Mouse (Mus musculus): ENCODE data around the gene Npm1. TPM values are rescaled to one million over a fixed set of nuclear protein-coding genes. Genes with fewer than 3 reads are reported as not detected.

Gene Npm1
- polyA plus RNA-seq, 1 experiment from 2014 or later: 1,033 TPM

DNA sequence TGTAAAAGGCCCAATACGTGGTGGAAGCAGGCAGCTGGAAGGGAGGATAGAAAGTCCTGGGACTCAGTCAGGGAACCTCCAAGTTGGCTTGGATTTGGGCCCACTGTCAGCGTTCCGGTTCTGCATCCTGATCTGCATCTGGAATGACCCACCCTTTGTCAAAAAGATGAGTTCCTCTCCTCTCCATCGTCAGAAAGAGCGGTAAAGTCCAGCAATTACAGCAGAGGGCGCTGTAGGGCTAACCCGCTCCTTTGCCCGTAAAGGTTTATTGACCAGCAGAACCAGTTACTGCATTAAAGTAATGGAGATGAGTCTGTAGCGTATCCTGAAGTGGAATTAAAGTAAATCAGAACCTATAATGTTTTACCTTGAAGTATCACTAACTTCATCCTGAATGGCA lies 7.5 kb upstream of the Npm1 start:
- H3K4me3 ChIP-seq: no peak overlapping the region
- H3K27ac ChIP-seq: no peak overlapping the region
- 16% methylated on average over 9 of the region's 9 CpGs for WGBS
- peaks cover 22% of the 10 kb centered on the region for H3K27me3 ChIP-seq (ENCODE audit: insufficient read depth, poor library complexity, severe bottlenecking)
- no peaks in the 10 kb centered on the region for H3K36me3 ChIP-seq
- DNase-seq (ENCODE audit: low spot score): no peak
- H3K4me1 ChIP-seq: no peaks in the 10 kb centered on the region
- 0 out of 2 replicates have a peak, but pooled peaks cover 2% of the 10 kb centered on the region for H3K9me3 ChIP-seq

DNA sequence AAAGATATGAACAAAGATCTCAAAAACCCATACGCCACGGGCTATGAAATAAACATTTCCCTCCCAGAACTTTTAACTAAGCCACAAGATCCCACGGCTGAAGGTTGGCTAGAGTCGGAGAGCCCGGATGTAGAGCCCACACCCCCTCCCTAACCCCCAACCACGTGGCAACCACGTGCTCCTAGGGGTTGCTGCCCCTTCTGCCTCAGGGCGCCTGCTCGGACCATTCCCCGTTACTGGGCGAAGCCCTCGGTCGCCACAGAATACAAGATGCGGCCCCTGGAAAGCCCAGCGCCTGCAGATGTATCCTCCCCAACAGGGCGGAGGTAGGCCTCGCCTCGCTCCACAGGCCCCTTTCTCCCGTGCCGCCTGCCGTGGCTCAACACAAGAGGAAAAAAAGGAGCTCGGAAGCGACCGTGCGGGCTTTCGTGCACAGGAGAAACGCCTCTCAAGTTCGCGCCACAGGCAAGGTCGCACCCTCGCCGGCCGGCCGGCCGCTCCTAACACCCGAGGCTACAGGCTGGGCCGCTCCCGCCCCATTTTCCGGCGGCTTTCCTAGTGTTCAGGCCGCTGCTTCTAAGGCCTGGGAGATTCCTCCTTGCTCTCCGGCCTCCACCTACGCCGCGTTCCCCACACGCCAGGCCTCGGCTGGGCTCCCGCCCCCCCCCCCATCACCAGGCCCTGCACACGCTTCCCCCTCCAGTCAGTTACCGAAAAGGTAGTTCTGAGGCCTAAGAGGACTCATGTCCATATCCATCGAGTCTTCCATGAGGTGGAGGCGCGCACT lies 602 bp downstream of the Npm1 start:
- Histone ChIP-seq H3K36me3 (peaks cover 46% of the 10 kb centered on the region), H3K27ac (peak overlapping the region; percentile 96), H3K9me3 (no peaks in the 10 kb centered on the region), H3K4me3 (peak overlapping the region; percentile 97), H3K27me3 (ENCODE audit: insufficient read depth, poor library complexity, severe bottlenecking) (peaks cover 4% of the 10 kb centered on the region; the same call in 1 of the 2 replicates), H3K4me1 (no peaks in the 10 kb centered on the region)
- no peak for DNase-seq (ENCODE audit: low spot score)
- 2% methylated on average over 53 of the region's 53 CpGs for WGBS

DNA sequence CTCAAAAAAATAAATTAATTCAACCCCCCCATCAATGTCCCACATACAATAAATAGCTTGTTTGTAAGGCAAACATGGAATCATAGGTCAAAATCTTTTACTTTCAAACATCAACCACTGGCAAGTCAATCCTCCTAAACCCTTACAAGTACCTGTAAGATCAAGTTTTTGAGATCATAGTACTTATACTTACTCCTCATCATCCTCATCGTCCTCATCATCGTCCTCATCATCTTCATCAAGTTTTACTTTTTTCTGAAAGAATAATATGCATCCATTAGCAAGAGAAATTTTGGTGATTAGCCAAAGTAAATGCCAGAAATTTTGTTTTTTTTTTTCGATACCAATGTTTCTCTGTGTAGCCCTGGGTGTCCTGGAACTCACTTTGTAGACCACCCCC lies 3.3 kb downstream of the Npm1 start:
- WGBS: 90% methylated on average over 3 of the region's 3 CpGs
- Histone ChIP-seq H3K27ac (no peak overlapping the region), H3K36me3 (peaks cover 72% of the 10 kb centered on the region)

DNA sequence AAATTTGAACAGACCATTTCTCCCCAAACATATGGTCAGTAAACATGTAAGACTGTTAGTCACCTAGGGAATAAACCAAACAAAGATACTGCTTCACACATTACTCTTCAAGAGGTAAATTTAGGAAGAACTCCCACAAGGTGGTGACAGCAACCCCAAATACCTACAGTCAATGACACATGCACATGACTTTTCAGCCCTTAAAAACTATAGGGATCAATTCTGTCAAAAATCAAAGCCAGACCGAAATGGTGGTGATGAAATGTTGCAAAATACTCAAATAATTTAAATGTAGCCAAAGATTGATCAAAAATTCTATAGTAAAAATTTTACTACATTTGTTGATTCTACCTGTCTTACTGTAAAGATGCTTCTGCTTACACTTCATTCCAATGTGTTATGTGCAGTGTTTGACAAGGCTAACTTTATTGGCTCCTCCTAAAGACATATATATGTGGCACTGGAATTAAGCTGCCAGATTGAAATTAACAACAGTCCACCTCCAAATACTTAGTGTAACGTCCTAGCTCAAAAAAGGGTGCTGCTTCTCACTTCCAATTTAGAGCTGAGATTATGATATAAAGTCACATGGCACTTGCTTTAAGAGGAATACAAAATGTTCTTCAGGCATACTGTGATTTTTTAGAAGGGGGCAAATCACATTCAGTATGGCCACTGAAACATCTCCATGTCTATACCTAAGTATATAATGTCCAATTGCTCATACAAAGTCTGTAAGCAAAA lies 5.4 kb downstream of the Npm1 start:
- H3K4me3 ChIP-seq: no peak overlapping the region
- H3K27me3 ChIP-seq (ENCODE audit: insufficient read depth, poor library complexity, severe bottlenecking): no peaks in the 10 kb centered on the region
- no peaks in the 10 kb centered on the region for H3K4me1 ChIP-seq
- 80% methylated on average over 2 of the region's 2 CpGs for WGBS
- peaks cover 94% of the 10 kb centered on the region for H3K36me3 ChIP-seq
- H3K27ac ChIP-seq: no peak overlapping the region
- DNase-seq (ENCODE audit: low spot score): no peak
- no peaks in the 10 kb centered on the region for H3K9me3 ChIP-seq

More for the DNA sequence above, 3.3 kb downstream of the Npm1 start:
- DNase-seq (ENCODE audit: low spot score): no peak
- Histone ChIP-seq H3K9me3 (no peaks in the 10 kb centered on the region), H3K4me3 (no peak overlapping the region), H3K27me3 (ENCODE audit: insufficient read depth, poor library complexity, severe bottlenecking) (no peaks in the 10 kb centered on the region), H3K4me1 (no peaks in the 10 kb centered on the region)

DNA sequence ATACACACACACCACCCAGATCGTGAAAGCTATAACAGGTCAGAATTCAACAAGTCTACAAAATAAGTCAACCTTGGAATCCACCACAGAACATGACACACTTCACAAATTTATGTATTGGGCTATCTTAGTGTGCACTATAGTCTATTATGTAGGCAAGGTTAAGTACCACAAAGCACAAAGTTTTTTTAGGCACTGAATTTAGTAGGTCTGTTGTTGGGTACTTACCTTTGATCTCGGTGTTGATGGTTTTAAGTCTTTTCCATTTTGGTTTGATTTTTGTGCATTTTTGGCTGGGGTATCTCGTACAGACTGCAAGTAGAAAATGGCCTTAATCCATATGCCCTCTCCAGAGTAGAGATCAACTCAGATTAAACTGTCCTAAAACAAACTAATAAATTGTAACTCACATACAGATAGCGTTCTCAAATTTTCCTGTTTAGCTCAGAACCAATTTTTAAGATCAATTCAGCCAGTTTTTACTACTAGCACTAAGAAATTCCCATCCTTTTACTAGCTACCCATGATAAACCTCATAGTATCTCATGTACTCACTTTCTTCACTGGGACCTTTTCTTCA lies 6.5 kb downstream of the Npm1 start:
- no peak overlapping the region for H3K4me3 ChIP-seq
- H3K27ac ChIP-seq: no peak overlapping the region
- H3K9me3 ChIP-seq: no peaks in the 10 kb centered on the region
- no peaks in the 10 kb centered on the region for H3K27me3 ChIP-seq (ENCODE audit: insufficient read depth, poor library complexity, severe bottlenecking)
- 87% methylated on average over 4 of the region's 4 CpGs for WGBS
- H3K4me1 ChIP-seq: no peaks in the 10 kb centered on the region
- DNase-seq (ENCODE audit: low spot score): no peak
- H3K36me3 ChIP-seq: peaks cover 100% of the 10 kb centered on the region

DNA sequence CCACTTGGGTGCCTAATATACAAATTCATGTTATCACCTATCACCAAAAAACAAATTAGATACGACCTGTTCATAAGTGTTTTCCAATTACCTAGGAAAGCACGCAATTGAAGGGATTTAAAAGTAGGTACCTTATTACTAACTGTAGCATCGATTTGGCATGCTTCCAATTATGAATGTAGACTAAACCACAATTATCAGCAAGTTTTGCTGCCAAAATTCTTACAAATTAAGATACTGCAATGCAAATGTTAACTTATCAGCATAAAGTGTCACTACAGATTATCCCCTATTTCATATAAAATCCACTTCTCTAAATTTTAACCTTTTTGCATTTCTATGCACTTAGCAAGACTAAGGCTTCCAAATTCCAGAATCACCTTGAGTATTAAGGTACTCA lies 8.5 kb downstream of the Npm1 start:
- H3K36me3 ChIP-seq: peaks cover 98% of the 10 kb centered on the region
- no peak overlapping the region for H3K27ac ChIP-seq
- H3K4me1 ChIP-seq: no peaks in the 10 kb centered on the region
- no peaks in the 10 kb centered on the region for H3K27me3 ChIP-seq (ENCODE audit: insufficient read depth, poor library complexity, severe bottlenecking)
- H3K4me3 ChIP-seq: no peak overlapping the region
- WGBS: 92% methylated on average over 3 of the region's 3 CpGs
- DNase-seq (ENCODE audit: low spot score): no peak
- no peaks in the 10 kb centered on the region for H3K9me3 ChIP-seq

DNA sequence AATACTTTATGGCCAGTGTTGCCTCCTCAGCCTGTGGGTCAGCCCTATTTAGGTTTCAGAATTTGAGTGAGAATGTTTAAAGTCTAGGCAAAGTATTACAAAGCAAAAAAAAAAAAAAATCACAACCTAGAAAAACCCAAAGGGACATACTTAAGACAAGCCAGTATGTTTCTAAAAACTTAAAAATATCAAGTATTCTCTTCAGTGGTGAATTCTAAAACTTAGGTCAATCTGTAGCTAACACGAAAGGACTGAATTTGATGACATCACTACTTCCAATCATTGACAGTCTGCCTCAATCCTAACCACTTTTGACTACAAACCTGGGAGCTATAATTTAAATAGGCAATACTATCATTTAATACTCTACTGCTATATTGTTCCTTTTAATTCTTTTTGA lies 10.0 kb downstream of the Npm1 start:
- no peak overlapping the region for H3K27ac ChIP-seq
- WGBS: 89% methylated on average over 1 of the region's 1 CpGs
- DNase-seq (ENCODE audit: low spot score): no peak
- no peaks in the 10 kb centered on the region for H3K27me3 ChIP-seq (ENCODE audit: insufficient read depth, poor library complexity, severe bottlenecking)
- H3K4me3 ChIP-seq: no peak overlapping the region
- H3K36me3 ChIP-seq: peaks cover 86% of the 10 kb centered on the region
- H3K9me3 ChIP-seq: no peaks in the 10 kb centered on the region
- peaks cover 3% of the 10 kb centered on the region; the same call in 1 of the 2 replicates for H3K4me1 ChIP-seq

DNA sequence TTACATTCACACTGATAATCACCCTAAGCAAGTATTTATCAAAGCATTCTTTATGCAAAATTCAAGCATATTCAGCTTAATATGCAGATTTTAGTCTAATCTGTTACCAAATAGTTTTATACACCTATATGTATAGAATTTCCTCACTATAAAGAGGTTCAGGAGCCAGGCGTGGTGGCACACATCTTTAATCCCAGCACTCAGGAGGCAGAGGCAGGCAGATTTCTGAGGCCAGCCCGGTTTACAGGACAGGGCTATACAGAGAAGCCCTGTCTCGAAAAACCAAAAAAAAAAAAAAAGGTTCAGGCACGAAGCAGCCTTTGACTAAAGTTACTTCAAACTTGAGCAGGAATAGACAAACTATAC lies 11.2 kb downstream of the Npm1 start:
- no peaks in the 10 kb centered on the region for H3K9me3 ChIP-seq
- H3K27ac ChIP-seq: no peak overlapping the region
- peaks cover 9% of the 10 kb centered on the region for H3K27me3 ChIP-seq (ENCODE audit: insufficient read depth, poor library complexity, severe bottlenecking)
- 75% methylated on average over 4 of the region's 4 CpGs for whole genome bisulfite sequencing
- no peak for DNase-seq (ENCODE audit: low spot score)
- peaks cover 16% of the 10 kb centered on the region for H3K4me1 ChIP-seq
- peaks cover 74% of the 10 kb centered on the region for H3K36me3 ChIP-seq
- no peak overlapping the region for H3K4me3 ChIP-seq

DNA sequence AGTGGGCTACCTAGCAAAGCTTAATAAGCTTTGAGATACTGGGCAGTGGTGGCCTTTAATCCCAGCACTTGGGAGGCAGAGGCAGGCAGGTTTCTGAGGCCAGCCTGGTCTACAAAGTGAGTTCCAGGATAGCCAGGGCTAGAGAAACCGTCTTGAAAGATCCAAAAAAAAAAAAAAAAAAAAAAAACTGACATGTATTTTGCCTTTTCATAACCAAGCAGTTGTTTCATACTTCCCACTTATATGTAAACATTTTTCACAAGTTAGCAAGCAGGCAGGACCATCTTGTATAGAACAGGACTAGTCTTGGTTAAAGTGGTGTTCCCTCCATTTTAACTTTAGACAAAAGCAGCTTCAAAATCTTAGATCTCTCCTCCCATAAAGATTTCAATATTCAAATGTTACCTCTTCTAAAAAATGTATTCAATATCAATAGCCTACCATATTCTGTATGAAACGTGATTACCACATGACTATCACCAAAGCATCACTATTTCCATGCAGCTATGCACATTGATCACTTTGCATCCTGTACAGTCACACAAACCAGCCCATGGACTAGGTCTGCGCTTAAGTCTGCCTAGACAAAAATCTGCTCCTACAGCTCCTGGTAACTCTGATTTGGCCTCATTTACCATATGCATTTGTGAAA lies 11.8 kb downstream of the Npm1 start:
- peaks cover 69% of the 10 kb centered on the region for H3K36me3 ChIP-seq
- no peak for DNase-seq (ENCODE audit: low spot score)
- 74% methylated on average over 3 of the region's 3 CpGs for WGBS

DNA sequence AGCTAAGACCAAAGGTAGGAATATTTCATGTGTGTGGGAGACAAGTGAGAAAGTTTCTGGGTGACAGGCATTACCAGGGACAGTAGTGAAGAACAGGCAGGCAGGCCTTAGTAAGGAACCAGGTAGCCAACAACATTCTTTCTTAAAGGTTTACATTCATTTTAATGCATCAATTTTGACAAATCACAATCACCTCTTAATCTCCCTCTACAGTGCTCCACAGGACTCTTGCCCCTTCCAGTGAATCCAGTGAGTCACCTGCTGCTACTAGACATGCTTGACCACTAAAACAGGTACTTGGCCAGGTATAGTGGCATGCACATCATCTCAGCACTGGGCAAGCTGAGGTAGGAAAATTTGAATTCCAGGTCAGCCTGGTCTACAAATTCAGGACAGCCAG lies 12.6 kb downstream of the Npm1 start:
- no peak overlapping the region for H3K27ac ChIP-seq
- peaks cover 30% of the 10 kb centered on the region for H3K4me1 ChIP-seq
- H3K27me3 ChIP-seq (ENCODE audit: insufficient read depth, poor library complexity, severe bottlenecking): peaks cover 22% of the 10 kb centered on the region
- DNase-seq (ENCODE audit: low spot score): no peak
- H3K9me3 ChIP-seq: no peaks in the 10 kb centered on the region
- peaks cover 60% of the 10 kb centered on the region for H3K36me3 ChIP-seq
- H3K4me3 ChIP-seq: no peak overlapping the region

More for the DNA sequence above, 11.8 kb downstream of the Npm1 start:
- Histone ChIP-seq H3K27me3 (ENCODE audit: insufficient read depth, poor library complexity, severe bottlenecking) (peaks cover 13% of the 10 kb centered on the region), H3K27ac (no peak overlapping the region), H3K4me3 (no peak overlapping the region), H3K4me1 (peaks cover 21% of the 10 kb centered on the region), H3K9me3 (no peaks in the 10 kb centered on the region)

DNA sequence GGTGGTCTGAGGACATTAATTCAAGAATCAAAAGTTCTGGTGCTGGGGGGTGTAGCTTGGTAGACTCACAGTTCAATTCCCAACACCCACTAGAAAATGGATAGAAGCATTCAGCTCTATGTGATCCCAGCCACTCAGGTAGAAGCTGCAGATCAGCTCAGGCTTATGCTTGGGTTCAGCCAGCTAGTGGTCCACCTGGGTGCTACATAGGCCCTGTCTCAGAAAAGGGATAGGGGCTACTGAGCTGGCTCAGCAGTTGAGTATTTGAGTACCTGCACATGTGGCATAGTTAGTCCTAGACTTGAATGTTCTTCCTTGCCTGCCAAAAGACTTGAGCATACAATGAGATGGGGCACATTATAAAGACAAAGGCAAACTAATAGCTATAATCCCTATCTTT lies 13.6 kb downstream of the Npm1 start:
- peaks cover 51% of the 10 kb centered on the region for H3K36me3 ChIP-seq
- H3K4me1 ChIP-seq: peaks cover 36% of the 10 kb centered on the region
- DNase-seq (ENCODE audit: low spot score): no peak
- H3K27ac ChIP-seq: no peak overlapping the region
- H3K4me3 ChIP-seq: no peak overlapping the region
- no peaks in the 10 kb centered on the region for H3K9me3 ChIP-seq
- peaks cover 31% of the 10 kb centered on the region for H3K27me3 ChIP-seq (ENCODE audit: insufficient read depth, poor library complexity, severe bottlenecking)

DNA sequence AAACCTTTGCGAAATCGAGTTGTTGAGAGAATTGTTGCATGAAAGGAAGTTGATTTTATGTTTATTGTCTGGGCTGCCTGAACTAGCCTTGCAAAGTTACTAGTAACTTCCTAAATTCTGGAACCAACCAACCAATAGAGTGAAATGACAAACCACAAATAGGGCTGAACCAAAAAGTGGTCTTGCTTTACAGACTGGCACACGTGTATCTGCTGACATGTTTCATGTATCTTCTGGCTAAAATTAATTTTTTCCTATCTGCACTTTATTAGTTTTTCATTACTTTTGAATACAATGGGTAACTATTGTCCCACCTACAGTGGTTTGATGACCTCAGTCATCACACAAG lies 13.9 kb downstream of the Npm1 start:
- Histone ChIP-seq H3K27ac (no peak overlapping the region), H3K4me1 (peaks cover 40% of the 10 kb centered on the region), H3K9me3 (no peaks in the 10 kb centered on the region), H3K36me3 (peaks cover 47% of the 10 kb centered on the region), H3K4me3 (no peak overlapping the region), H3K27me3 (ENCODE audit: insufficient read depth, poor library complexity, severe bottlenecking) (peaks cover 35% of the 10 kb centered on the region)
- DNase-seq (ENCODE audit: low spot score): no peak
- WGBS: 29% methylated on average over 3 of the region's 3 CpGs

All from heart, embryonic 10.5 days (tissue).